Mouse (Mus musculus) megakaryocyte-erythroid progenitor cell, adult 5-6 weeks (primary cell): ENCODE measurements around the gene Gm37419. TPM values are rescaled to one million over a fixed set of nuclear protein-coding genes. Genes with fewer than 3 reads are reported as not detected.
A peak's percentile ranks its signal among the peaks of the same experiment; 100 is the strongest.

ENCODE experiments used
- ATAC-seq: replicated peaks from 2 replicates; pipeline ENCODE4 v1.8.0; 2016; ENCODE audit warnings: mild to moderate bottlenecking, inconsistent platforms; ENCODE audit not compliant: severe bottlenecking, poor library complexity, low FRiP score, low TSS enrichment
- total RNA-seq, 2 experiments: library from RNA; stranded (forward) in 1 of 2; stranded (reverse) in 1 of 2; fragments of 200-1000, 215-1000 nt in 1 of 2; fragments of >200 nt in 1 of 2; fragmentation: Nextera tagmentation in 1 of 2; gene quantifications; 2 replicates each; pipeline ENCODE4 v1.2.3; 2014 to 2017

Gene Gm37419
- total RNA-seq, 2 experiments from 2014 or later: not detected

GRCm38 (mm10) chr16:23977732-23978131 lies 10.6 kb upstream of the Gm37419 start:
- no peak for ATAC-seq

- no peak for ATAC-seq
Measured at GRCm38 (mm10) chr16:23978495-23978894, 9.8 kb upstream of the Gm37419 start.

GRCm38 (mm10) chr16:23979446-23979845 lies 8.8 kb upstream of the Gm37419 start:
- no peak for ATAC-seq

DNA sequence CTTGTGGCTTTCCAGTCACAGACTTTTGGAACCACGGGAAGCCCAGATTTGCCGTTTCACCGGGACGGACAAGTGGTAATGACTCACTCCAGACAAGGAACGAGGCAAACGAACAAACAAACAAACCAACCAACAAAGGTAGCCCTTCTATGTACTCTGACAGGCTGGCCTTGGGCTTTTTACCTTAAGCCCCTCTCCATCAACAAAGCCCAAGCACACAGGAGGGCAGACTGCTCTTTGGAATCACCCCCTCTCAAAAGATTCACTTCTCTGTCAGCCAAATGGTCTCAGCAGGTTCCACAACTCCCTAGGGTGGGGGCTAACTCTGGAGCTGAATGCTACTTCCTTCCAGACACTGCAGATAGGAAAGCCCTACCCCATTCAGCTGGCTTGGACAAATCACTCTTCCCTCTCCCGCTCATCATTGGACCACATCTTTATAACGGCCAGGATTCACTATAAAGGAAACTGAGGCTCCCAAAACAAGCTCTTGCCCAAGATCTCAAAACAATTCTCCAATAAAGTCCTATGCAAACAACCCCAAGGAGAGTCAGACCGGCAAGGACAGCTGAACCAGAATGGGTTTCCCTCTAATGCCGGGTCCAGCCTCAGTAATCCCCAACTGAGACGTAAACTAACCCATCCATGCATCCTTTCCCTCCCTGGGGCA lies 7.9 kb upstream of the Gm37419 start:
- no peak for ATAC-seq

DNA sequence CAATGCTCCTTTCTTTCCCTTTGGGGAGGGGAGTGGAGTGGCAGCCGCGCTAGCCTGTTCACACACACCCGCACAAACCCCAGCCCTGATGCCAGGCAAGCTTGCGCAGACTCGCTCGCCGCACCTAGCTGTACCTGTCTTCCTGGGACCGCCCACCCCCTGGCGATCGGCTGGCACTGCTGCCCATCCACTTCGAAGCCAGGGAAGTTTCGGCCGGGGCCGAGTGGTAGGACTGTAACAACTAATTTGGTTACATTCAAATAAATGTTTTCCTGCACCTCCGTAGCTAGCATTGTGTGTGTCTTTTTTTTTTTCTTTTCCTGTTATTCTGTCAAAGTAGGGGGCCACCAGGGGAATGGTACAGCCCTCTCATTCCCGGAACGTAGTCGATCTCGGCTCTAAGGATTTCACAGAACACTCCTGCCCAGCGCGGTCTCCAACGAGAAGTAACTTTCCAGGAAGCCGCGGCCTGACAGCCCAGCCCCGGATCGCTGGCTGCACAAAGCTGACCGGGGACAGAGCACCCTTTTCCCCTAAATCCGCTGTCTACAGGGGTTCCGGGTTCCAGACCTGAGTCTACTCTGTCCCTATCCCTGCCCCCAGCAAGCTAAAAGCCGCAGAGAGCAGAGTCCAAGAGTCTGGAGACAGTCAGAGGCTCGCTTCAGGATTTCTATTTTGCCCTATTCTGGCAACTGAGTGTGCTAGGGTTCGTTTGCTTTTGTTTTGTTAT lies 7.1 kb upstream of the Gm37419 start:
- ATAC-seq: no peak

- ATAC-seq: peak; percentile 79
Measured at GRCm38 (mm10) chr16:23981925-23982851, 6.1 kb upstream of the Gm37419 start.

- no peak; the same call in 1 of the 2 replicates for ATAC-seq
Measured at GRCm38 (mm10) chr16:23982891-23983588, 5.2 kb upstream of the Gm37419 start.

DNA sequence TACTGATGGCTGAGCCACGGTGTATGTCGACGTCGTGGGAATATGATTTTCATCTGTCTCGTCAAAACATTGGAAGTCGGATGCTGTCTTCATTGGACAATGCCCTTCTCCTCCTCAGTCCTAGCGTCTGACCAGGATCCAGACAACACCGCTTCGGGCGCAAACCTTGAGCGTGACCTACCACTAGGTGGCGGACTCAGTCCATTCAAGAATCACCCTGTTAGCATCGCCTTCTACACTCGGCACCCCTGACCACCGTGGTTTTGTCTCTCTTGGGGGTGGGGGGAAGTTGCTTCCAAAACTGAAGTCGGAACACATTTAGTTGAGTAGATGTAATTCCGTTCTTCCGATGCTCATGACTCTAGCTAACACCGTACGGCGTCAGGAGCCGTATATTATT lies 4.1 kb upstream of the Gm37419 start:
- 0 out of 2 replicates have a peak, but pooled peaks have one; percentile 47 for ATAC-seq

GRCm38 (mm10) chr16:23984760-23985466 lies 3.4 kb upstream of the Gm37419 start:
- no peak for ATAC-seq

DNA sequence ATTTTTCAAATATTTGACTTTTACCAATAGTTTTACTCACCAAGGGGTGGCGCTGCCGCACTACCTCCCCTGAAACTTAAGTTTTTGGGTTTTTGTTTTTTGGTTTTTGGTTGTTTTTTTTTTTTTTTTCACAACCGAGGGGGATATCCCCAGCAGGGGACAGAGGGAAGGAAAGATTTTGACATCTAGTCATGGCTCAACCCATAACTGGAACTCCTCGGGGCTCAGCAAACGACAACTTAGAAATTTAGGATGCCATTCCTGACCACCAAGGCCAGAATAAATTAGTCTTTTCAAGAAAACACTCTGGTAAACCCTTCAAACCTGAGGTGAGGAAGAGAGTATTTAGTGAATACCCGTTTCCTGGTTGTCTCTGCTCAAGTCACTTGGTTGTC lies 2.8 kb upstream of the Gm37419 start:
- ATAC-seq: no peak

DNA sequence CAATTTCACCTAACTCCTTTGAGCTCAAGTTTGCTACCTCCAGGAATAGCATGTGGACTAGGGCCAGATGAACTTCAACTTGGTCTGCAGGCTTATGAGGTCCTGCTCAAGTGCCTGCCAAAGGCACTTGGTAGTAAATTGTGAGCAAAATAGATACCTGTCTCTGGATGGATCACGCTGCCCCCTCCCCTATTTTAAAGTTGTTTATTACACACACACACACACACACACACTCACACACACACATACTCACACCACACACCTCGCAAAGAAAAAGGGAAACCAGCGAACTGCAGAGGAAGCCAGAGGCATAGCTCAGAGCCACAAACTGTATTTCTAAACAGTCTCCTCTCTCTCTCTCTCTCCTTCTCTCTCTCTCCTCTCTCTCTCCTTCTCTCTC lies 2.1 kb upstream of the Gm37419 start:
- ATAC-seq: no peak

GRCm38 (mm10) chr16:23986871-23987270 lies 1.4 kb upstream of the Gm37419 start:
- no peak for ATAC-seq

DNA sequence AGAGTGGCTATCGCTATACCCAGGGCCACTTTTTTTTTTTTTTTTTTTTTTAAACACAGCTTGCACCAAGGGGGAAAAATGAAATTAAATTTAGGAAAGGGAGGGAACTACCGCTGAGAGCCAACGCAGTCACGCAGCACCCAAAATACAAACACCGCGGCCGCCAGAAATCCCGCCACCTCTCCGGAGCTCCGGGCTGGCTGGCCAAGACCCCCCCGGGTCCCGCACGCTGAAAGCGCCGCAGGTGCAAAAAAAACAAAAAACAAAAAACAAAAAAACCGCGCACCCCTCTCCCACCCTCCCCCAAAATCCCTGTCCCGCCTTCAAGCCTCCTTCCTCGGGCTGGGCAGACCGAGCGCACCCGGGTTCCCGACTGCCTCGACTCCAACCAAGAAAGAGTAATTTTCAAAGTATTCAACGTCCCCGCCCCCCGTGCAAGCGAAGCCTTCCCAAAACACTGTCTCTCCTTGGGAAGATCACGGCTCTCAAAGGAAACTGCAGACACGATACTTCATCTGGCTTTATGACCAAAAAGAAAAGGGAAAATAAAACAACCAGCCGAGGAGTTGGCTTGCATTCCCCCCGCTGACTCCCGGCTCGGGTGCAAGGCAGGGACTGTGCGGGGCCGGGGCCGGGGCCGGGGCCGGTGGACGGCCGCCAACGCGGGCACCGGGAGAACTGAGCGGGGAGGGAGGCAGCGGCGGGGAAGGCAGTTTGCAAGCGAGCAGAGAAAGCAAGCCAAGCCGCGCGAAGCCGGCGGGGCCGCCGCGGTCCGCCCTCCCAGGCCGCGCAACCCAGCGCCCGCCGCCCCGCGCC lies 733 bp upstream of the Gm37419 start:
- no peak for ATAC-seq

DNA sequence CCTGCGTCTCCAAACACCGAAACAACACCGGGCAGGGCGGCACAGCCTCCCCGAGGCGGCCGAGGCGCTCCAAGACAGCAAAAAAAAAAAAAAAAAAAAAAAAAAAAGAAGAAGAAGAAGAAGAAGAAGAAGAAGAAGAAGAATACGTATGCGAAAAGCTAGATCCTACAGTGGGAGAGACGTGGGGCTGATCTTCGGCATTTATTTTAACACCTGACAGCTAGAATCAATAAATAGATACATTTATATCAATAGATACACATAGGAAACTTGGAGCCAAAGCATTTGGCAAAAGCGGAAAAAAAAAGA lies 171 bp upstream of the Gm37419 start:
- ATAC-seq: no peak

- ATAC-seq: no peak
Measured at GRCm38 (mm10) chr16:23989209-23990160, 1.2 kb downstream of the Gm37419 start.

DNA sequence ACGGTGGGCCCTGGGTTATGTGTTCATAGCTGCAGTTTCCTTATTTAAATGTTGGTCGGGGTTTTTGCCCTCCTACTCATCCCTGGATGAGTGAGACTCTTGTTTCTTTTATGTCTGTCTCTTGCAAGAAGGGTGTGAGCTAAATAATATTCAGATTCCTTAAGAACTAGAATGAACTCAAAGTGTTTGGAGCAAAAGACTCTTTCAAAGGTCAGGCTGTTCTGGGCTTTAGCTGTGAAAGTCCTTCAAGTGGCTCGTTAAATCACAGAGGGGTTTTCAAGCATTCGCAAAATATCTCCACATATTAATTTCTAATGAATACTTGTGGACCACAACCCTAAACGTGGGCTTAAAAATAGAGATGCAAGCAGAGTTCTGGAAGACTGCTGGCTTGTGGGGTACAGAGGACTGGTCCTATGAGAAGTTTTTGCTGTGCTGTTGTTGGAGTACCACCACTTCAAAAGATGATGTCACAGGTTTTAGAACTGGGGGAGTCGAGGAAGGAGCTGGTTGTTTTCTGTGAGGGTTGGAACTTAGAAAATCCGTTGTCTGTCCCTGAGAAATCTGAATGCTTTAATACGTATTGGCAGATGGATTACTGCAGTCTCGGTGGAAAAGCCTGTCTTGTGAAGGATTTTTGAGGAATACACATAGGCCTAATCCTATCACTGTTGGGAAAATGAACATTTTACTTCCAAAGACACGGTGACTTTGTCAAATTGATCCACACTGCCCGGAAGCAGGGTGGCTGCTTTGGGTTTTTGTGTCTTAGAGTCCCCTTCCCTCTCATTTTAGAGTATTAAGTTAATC lies 2.1 kb downstream of the Gm37419 start:
- no peak for ATAC-seq
